Mouse (Mus musculus): ENCODE data around the gene Cbarp. TPM values are rescaled to one million over a fixed set of nuclear protein-coding genes. Genes with fewer than 3 reads are reported as not detected.

The Cbarp gene
- total RNA-seq, 2 experiments from 2014 or later, result 1.6 TPM

DNA sequence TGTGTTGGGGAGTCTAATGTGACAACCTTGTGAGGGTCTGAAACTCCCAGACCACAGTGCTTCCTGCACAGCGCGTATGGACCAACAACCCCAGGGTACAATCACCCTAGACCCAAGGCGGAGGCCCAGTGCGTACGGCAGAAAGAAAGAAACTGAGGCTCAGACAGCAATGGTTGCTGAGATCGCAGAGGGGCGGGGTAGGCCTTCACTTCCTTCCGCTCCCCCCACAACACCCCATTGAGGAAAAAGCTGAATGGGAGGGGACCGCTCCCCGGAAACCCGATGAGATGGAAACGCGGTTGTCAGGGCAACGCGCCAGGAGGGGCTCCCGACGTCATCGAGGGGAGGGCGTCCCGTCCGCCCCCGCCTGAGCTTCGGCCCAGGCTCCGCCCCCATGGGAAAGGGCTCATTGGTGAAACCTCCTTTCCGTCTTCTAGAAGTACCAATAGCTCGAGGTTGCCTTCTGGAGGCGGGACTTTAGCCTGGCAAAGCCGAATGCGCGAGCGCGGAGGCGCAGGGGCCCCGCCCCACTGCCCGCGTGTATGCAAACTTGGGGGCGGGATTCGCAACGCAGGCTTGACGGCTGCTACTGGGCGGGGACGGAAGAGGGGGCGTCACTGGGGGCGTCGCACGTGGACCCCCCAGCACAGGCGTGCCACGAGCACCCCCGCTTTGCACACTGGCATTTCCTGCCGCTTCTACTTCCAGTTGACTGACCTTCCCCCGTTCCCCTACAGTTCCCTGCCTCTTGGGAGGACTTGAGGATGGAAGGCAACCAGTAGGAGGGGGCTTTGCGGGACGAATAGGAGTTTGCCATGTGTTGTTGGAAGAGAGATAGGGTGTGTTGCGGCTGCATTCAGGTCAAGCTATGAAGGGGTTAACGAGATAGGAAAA is 19.2 kb upstream of the Cbarp start:
- intact Hi-C loops (cut with DNase I; ENCODE audit: low total_unique reads), result no loop called here
- peak; percentile 99 for DNase-seq

GRCm38 (mm10) chr10:80159021-80159560 is 18.5 kb upstream of the Cbarp start:
- intact Hi-C loops (cut with DNase I; ENCODE audit: low total_unique reads), result no loop called here

DNA sequence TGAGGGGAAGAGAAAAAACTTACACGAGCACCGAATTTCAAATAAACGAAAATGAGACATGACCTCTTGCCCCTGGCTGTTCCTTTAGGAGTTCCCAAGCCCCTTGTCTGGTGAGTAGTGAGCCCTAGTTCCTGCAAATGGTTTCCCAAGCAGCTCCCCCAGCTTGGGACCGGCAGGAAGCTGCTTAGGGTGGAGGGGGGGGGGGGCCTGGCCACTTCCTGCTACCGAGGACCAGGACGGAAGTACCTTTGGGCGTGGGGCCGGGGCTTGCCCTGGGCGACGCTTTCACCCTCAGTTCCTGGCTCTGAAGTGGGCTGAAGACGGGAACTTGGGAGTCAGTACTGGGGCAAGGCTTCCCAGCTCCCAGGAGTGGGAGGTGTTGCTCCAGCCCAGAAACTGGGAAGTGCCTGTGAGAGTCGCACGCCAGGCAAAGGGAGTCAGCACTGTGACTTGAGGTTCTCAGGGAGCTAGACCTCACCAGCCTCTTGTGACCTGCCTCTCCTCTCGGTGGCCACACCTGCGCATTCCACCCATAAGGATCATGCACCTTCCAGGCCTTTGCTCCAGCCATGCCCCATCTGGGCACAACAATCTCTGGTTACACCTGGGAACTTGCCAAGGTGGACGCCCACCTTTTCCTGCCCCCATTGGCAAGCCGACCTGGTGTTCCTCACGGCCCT is 17.8 kb upstream of the Cbarp start:
- intact Hi-C loops (cut with DNase I; ENCODE audit: low total_unique reads), result no loop called here
- DNase-seq, result peak; percentile 67

More at GRCm38 (mm10) chr10:80159021-80159560, 18.5 kb upstream of the Cbarp start:
- peak; percentile 46 for DNase-seq

DNA sequence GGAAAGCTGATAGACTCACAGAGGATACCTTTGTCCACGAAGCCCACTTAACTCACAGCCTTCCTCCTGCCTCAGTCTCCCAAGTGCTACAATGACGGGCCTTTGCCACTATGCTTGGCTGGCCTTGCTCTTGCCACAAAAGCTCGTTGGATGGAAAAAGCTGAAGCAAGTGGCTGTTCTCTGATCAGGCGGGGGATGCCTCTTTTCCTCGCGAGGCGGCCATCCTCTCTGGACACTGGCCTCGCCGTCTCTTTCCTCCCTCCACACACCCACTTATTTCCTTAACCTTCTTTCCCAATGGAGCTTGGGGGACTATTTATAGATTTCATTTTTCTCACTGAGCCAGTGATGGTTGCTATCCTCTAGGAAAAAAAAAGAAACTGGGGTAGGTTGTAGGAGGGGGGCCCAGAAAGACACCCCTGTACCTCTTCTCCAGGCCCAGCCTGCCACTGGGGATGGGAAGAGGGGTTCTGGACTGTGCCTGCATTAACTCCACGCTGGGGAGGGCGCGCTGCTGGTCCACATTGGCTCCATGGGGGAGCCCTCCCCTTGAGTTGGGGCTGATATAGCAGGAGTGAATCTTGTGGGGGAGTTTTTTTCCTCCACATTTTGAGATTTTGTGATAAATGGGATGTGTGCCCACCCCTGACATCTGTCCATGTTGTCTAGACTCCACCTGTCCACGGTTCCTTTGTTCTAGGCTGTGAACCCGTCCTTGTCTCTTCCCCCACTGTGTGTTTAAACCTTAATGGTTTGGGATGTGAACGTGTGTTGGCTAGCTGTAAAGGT is 16.7 kb upstream of the Cbarp start:
- intact Hi-C loops (cut with DNase I; ENCODE audit: low total_unique reads), result no loop called here
- DNase-seq, result no peak

DNA sequence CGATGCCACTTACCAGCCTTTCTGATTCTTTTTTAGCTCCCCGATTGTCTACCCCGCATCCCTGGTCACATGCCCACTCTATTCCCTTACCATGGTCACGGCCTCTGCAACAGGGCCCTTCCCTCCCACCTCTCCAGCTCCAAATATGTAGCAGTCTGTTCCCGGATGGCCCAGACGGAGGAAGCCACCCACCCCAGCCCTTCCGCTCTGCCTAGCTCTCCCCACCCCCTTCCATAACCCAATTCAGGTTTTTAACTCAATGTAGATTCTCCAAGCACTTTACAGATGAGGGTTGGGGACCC is 16.1 kb upstream of the Cbarp start:
- intact Hi-C loops (cut with DNase I; ENCODE audit: low total_unique reads), result no loop called here
- DNase-seq, result peak; percentile 38

- intact Hi-C loops (cut with DNase I; ENCODE audit: low total_unique reads), result no loop called here
- DNase-seq, result peak; percentile 13
These were observed 15.5 kb upstream of the Cbarp start for GRCm38 (mm10) chr10:80156002-80156751.

- intact Hi-C loops (cut with DNase I; ENCODE audit: low total_unique reads), result no loop called here
- peak; percentile 5 for DNase-seq
These were observed 14.6 kb upstream of the Cbarp start for GRCm38 (mm10) chr10:80155277-80155676.

DNA sequence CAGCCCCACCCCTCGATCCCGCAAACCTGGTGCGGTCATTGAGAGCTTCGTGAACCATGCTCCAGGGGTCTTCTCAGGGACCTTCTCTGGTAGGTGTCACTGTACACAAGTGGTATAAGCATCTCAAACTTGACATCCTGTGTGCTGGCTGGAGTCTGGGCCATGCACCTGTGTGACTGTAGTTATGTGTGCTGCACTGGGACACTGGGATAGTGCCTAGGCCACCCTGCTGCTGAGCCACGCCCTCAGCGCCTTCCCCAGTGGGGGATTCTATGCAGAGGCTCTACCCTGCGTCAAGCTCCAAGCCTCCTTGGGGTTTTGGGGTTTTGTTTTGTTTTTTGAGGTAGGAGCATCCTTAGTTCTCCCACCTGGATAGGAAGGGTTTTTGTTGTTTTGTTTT is 13.7 kb upstream of the Cbarp start:
- no peak for DNase-seq
- intact Hi-C loops (cut with DNase I; ENCODE audit: low total_unique reads), result no loop called here

DNA sequence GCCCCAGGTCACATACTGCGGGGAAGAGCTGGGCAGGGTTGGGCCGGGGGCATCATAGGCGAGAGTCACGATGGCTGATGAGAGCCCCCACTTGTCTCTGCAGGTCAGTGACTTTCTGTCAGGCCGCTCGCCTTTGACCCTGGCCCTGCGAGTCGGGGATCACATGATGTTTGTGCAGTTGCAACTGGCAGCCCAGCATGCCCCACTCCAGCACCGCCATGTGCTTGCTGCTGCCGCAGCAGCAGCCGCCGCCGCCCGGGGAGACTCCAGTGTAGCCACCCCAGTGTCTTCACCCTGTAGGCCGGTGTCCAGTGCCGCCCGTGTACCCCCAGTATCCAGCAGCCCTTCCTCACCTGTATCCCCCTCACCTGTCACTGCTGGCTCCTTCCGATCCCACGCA is 13.1 kb upstream of the Cbarp start:
- DNase-seq, result no peak
- intact Hi-C loops (cut with DNase I; ENCODE audit: low total_unique reads), result no loop called here

GRCm38 (mm10) chr10:80152873-80153260 is 12.2 kb upstream of the Cbarp start:
- DNase-seq, result no peak
- intact Hi-C loops (cut with DNase I; ENCODE audit: low total_unique reads), result no loop called here

- intact Hi-C loops (cut with DNase I; ENCODE audit: low total_unique reads), result no loop called here
- DNase-seq, result peak; percentile 56
These were observed 11.6 kb upstream of the Cbarp start for GRCm38 (mm10) chr10:80152071-80152872.

- intact Hi-C loops (cut with DNase I; ENCODE audit: low total_unique reads), result no loop called here
- peak; percentile 65 for DNase-seq
These were observed 10.8 kb upstream of the Cbarp start for GRCm38 (mm10) chr10:80151211-80152034.

DNA sequence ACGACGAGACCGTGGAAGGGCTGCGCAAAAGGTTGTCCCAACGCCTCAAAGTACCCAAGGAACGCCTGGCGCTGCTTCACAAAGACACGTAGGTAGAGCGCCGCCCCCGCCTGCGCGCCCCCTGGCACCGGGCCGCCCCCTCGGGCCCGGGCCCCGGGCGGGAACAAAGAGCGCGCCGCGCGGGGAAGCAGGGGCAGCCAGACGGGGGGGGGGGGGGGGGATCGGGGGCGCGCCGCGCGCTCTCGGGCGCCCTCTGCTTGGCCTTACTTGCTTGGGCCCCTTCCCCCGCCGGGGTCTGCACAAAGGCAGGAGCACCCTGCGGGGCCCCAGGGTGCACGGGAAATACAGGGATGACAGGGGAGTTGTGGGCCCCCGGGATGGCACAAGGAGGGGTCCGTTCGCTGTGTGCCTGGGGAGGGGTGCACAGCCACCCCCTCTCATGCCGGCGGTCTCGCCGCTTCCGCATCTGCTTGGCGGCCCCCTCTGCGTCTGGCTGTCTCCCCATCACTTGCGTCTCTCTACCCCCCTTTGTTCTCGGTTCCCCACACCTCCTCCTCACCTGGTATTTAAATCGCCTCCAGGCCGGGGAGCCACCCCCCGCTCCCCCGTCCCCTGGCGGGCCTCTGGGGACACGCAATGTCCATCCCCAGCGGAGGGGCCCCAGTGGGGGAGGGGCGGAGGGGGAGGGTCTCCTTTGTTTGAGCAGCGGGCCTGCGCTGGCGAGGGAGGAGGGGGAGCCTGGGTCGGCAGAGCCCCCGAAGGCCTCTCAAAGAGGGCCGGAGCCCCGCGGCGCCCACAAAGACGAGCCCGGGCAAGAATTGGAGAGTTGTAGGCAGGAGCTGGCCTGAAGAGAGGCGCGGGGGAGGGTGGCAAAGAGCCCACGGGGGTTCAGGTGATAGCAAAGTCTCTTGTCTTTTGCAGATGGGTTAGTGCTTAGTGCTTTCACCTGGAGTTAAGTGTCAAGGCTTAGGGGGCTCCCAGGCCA is 9.9 kb upstream of the Cbarp start:
- intact Hi-C loops (cut with DNase I; ENCODE audit: low total_unique reads), result no loop called here

DNA sequence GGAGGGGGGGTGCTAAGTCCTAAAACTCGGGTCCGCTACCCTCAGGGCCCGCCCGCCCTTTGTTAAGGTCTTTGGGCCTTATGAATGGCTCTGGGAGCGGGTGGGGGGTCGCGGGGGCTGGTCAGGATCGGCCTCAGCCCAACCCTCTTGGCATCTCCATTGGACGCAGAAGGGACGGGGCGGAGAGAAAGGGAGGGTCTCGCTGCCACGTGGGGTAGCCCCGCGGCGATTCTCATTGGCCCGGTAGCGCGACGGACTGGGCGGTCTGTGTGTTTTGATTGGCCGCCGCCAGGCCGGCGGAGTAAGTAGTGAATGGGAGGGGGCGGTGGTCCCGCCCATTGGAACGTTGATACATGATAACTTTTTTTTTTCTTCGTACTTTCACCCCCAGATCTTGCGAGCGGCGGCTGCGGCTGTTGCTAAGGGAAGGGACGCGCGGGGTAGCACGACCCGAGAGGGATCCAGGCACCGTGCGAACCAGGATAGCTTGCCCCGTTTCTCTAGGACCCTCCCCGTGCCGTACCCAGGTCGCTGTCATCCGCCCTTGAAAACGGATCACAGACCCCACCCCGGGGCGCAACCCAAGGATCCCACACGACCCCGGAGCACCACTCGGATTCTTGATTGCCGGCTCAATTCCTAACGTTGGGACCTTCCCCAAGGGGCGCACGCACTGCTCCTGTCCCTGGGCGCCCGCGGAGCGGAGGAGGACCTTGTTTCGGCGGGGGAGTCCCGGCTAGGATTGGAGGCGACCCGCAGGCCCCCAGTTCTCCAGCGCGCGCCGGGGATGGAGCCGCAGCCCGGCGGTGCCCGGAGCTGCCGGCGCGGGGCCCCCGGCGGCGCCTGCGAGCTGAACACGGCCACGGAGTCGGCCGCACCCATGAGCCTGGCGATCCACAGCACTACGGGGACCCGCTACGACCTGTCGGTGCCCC is 8.9 kb upstream of the Cbarp start:
- DNase-seq, result peak; percentile 98
- intact Hi-C loops (cut with DNase I; ENCODE audit: low total_unique reads), result no loop called here

More for the DNA sequence above, 9.9 kb upstream of the Cbarp start:
- peak; percentile 52 for DNase-seq

DNA sequence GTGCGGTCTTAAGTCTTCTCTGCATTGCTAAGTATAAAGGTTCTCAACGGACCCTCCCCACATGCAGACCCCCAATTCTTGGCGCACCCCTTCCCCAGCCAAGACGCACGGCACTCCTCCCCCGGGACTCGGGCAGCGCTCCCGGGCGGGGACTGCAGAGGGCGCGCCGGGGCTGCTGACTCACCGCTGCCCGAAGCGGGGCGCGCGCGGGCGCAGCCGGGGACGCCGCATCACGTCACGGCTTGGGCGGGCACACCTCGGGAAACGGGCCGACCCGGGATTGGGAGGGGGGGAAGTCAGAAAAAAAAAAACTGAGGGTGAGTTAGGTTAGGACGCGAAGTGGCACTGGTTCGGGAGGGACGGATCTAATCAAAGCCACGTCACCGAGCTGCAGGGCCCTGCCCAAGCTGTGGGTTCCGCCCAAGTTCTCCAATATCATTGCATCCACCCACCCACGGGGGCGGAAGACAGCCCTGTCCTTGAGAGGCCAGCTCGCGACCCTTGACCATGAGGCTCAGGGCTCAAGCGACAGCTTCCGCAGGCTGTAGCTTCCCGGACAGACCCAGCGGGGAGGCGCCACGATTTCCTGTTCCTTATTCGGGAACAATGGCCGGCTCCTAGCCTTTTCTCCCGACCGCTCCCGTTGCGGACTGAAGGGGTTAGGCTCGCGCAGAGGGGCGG is 8.1 kb upstream of the Cbarp start:
- intact Hi-C loops (cut with DNase I; ENCODE audit: low total_unique reads), result no loop called here
- DNase-seq, result peak; percentile 96
